Mouse (Mus musculus) heart, postnatal 4 days (tissue): ENCODE measurements around the gene Fank1. TPM values are rescaled to one million over a fixed set of nuclear protein-coding genes. Genes with fewer than 3 reads are reported as not detected.
A peak's percentile ranks its signal among the peaks of the same experiment; 100 is the strongest.

Experiments used
- DNase-seq: peaks from one replicate; pipeline ENCODE4 v3.0.0; 2021
- total RNA-seq, 2 experiments: library from RNA; stranded (reverse); gene quantifications; 2 replicates each; pipeline ENCODE4 v1.2.3; 2021

Gene Fank1
- total RNA-seq, 2 experiments from 2014 or later = not detected

GRCm38 (mm10) chr7:133768517-133768916 lies 8.1 kb upstream of the Fank1 start:
- no peak for DNase-seq

GRCm38 (mm10) chr7:133775179-133775578 lies 1.5 kb upstream of the Fank1 start:
- DNase-seq = no peak

- DNase-seq = peak; percentile 37
Observed at GRCm38 (mm10) chr7:133775796-133776625, 650 bp upstream of the Fank1 start.

- DNase-seq = no peak
Observed at GRCm38 (mm10) chr7:133781583-133781982, 4.9 kb downstream of the Fank1 start.

GRCm38 (mm10) chr7:133781991-133782390 lies 5.3 kb downstream of the Fank1 start:
- no peak for DNase-seq

- DNase-seq = peak; percentile 84
Observed at GRCm38 (mm10) chr7:133782717-133783435, 6.2 kb downstream of the Fank1 start, which contains the start of gene Dhx32. Gene Dhx32 (minus strand): TSS chr7:133782726.

GRCm38 (mm10) chr7:133787571-133787970 lies 10.9 kb downstream of the Fank1 start:
- no peak for DNase-seq

GRCm38 (mm10) chr7:133788147-133788546 lies 11.5 kb downstream of the Fank1 start:
- no peak for DNase-seq

- no peak for DNase-seq
Observed at GRCm38 (mm10) chr7:133790171-133790570, 13.5 kb downstream of the Fank1 start.

GRCm38 (mm10) chr7:133790608-133791229 lies 14.1 kb downstream of the Fank1 start:
- no peak for DNase-seq

- DNase-seq = no peak
Observed at GRCm38 (mm10) chr7:133792771-133793170, 16.1 kb downstream of the Fank1 start.

GRCm38 (mm10) chr7:133793248-133794131 lies 16.8 kb downstream of the Fank1 start:
- peak; percentile 42 for DNase-seq

GRCm38 (mm10) chr7:133794720-133795119 lies 18.1 kb downstream of the Fank1 start:
- DNase-seq = no peak

- DNase-seq = no peak
Observed at GRCm38 (mm10) chr7:133799928-133800327, 23.3 kb downstream of the Fank1 start.

GRCm38 (mm10) chr7:133801823-133802222 lies 25.2 kb downstream of the Fank1 start:
- DNase-seq = peak; percentile 14

- peak; percentile 74 for DNase-seq
Observed at GRCm38 (mm10) chr7:133805614-133806175, 29.0 kb downstream of the Fank1 start.

- no peak for DNase-seq
Observed at GRCm38 (mm10) chr7:133812927-133813326, 36.3 kb downstream of the Fank1 start.

- DNase-seq = no peak
Observed at GRCm38 (mm10) chr7:133813331-133813730, 36.7 kb downstream of the Fank1 start.

- no peak for DNase-seq
Observed at GRCm38 (mm10) chr7:133823751-133824150, 47.1 kb downstream of the Fank1 start.

- DNase-seq = peak; percentile 14
Observed at GRCm38 (mm10) chr7:133824579-133824978, 47.9 kb downstream of the Fank1 start.

- no peak for DNase-seq
Observed at GRCm38 (mm10) chr7:133828514-133828913, 51.9 kb downstream of the Fank1 start.

- DNase-seq = no peak
Observed at GRCm38 (mm10) chr7:133829579-133829978, 52.9 kb downstream of the Fank1 start.
